Mouse (Mus musculus): ENCODE measurements around the gene Tab1.

DNA sequence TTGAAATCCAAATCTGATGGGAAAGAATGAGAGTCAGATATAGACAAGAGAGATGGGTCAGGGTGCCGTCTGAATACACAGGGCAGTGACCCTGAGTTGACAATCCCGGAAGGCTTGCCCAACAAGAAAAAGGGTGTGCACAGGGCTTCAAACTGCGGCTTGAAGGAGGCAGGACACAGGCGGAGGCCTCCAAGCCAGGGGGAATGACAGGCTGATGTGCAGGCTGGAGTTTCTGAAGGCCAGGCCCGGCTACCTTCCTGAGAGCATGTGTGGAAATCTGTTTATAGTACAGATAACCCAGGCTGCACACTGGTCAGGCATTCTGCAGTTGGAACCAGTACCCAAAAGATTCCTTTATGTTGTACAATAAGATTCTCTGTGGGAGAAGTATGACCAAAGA lies 14.6 kb downstream of the Tab1 start:
- TF ChIP-seq USF1 (IDR thresholded peaks at IDR 0.05; ENCODE audit: low read depth, low read length) = no peak
- TF ChIP-seq MAFK (IDR thresholded peaks at IDR 0.05; ENCODE audit: insufficient replicate concordance, low read length) = no peak
- no peak for TF ChIP-seq HCFC1 (IDR thresholded peaks at IDR 0.05; ENCODE audit: low read depth, low read length)
- no peak for TF ChIP-seq POLR2A (IDR thresholded peaks at IDR 0.05; ENCODE audit: low read depth, low read length)
- TF ChIP-seq CTCF (conservative IDR thresholded peaks at IDR 0.05 in 1 of 2, IDR thresholded peaks at IDR 0.05 in 1 of 2; ENCODE audit: low read depth in 2 of 2, low read length in 2 of 2) = no peak

Measured in CH12.LX (cell line).